Mouse (Mus musculus) mature B cell (primary cell): ENCODE data around the gene Armt1.

Source experiments
- in situ Hi-C: fragments of 300-500 bp; cut with MboI; formaldehyde crosslinking; loops from 2 replicates; pipeline ENCODE4 v1.14.3; 2019

Gene Armt1

GRCm38 (mm10) chr10:4432123-4432931, at the start of gene Armt1, which contains the start of gene Rmnd1:
Armt1 (plus strand) TSS chr10:4432467.
Rmnd1 (minus strand) TSS chr10:4432388.
- in situ Hi-C loops = no loop called here

GRCm38 (mm10) chr10:4384244-4384643, 48.0 kb upstream of the Armt1 start:
- in situ Hi-C loops = no loop called here

GRCm38 (mm10) chr10:4386609-4387591, 45.4 kb upstream of the Armt1 start:
- in situ Hi-C loops = no loop called here

GRCm38 (mm10) chr10:4387701-4388383, 44.4 kb upstream of the Armt1 start, which contains the start of gene Zbtb2:
Zbtb2 (minus strand) TSS chr10:4388108.
- in situ Hi-C loops = no loop called here

GRCm38 (mm10) chr10:4388384-4388745, 43.9 kb upstream of the Armt1 start:
- in situ Hi-C loops = no loop called here

GRCm38 (mm10) chr10:4389036-4389435, 43.2 kb upstream of the Armt1 start:
- in situ Hi-C loops = no loop called here

- in situ Hi-C loops = no loop called here
These were observed 42.7 kb upstream of the Armt1 start for GRCm38 (mm10) chr10:4389461-4390112.

GRCm38 (mm10) chr10:4390550-4390949, 41.7 kb upstream of the Armt1 start:
- in situ Hi-C loops = no loop called here

- in situ Hi-C loops = no loop called here
These were observed 41.2 kb upstream of the Armt1 start for GRCm38 (mm10) chr10:4391076-4391475.

GRCm38 (mm10) chr10:4391851-4392250, 40.4 kb upstream of the Armt1 start:
- in situ Hi-C loops = no loop called here

GRCm38 (mm10) chr10:4395321-4395720, 36.9 kb upstream of the Armt1 start:
- in situ Hi-C loops = no loop called here

- in situ Hi-C loops = no loop called here
These were observed 34.2 kb upstream of the Armt1 start for GRCm38 (mm10) chr10:4398058-4398457.

GRCm38 (mm10) chr10:4404895-4405491, 27.3 kb upstream of the Armt1 start:
- in situ Hi-C loops = no loop called here

- in situ Hi-C loops = no loop called here
These were observed 26.8 kb upstream of the Armt1 start for GRCm38 (mm10) chr10:4405511-4405910.

- in situ Hi-C loops = no loop called here
These were observed 25.1 kb upstream of the Armt1 start for GRCm38 (mm10) chr10:4407191-4407590.

GRCm38 (mm10) chr10:4425245-4425644, 7.0 kb upstream of the Armt1 start:
- in situ Hi-C loops = no loop called here

GRCm38 (mm10) chr10:4430399-4430798, 1.9 kb upstream of the Armt1 start:
- in situ Hi-C loops = no loop called here

- in situ Hi-C loops = no loop called here
These were observed 1.4 kb upstream of the Armt1 start for GRCm38 (mm10) chr10:4430826-4431225.

GRCm38 (mm10) chr10:4431746-4432122, 533 bp upstream of the Armt1 start:
- in situ Hi-C loops = no loop called here

GRCm38 (mm10) chr10:4432996-4433755, 909 bp downstream of the Armt1 start:
- in situ Hi-C loops = no loop called here
